Mouse (Mus musculus) erythroblast, adult 5-6 weeks (primary cell): Measurements from ENCODE around the gene Zdhhc20. TPM values are rescaled to one million over a fixed set of nuclear protein-coding genes. Genes with fewer than 3 reads are reported as not detected.
"Not testable (repeated sequence)": the region's sequence is repeated elsewhere in the genome, so short reads cannot be mapped to it uniquely, and the experiment has no call there.

Source experiments
- ATAC-seq: replicated peaks from 2 replicates; pipeline ENCODE4 v1.8.0; 2016; ENCODE audit warnings: moderate number of reproducible peaks, mild to moderate bottlenecking, moderate TSS enrichment, inconsistent platforms; ENCODE audit not compliant: poor library complexity, low FRiP score, severe bottlenecking
- total RNA-seq, 2 experiments: library from RNA; stranded (forward) in 1 of 2; stranded (reverse) in 1 of 2; fragments of 150-400 nt in 1 of 2; fragments of 200-764, 138-1000 nt in 1 of 2; gene quantifications; 2 replicates each; pipeline versions ENCODE4 v1.2.3 to v1.2.4; 2015 to 2017; ENCODE audit warnings: low replicate concordance in 2 of 2

The Zdhhc20 gene
- total RNA-seq (2015; ENCODE audit: low replicate concordance), result 11.3 and 12.5 TPM in 2 replicates
- total RNA-seq (2017; ENCODE audit: low replicate concordance), result 8.6 and 10.7 TPM in 2 replicates

DNA sequence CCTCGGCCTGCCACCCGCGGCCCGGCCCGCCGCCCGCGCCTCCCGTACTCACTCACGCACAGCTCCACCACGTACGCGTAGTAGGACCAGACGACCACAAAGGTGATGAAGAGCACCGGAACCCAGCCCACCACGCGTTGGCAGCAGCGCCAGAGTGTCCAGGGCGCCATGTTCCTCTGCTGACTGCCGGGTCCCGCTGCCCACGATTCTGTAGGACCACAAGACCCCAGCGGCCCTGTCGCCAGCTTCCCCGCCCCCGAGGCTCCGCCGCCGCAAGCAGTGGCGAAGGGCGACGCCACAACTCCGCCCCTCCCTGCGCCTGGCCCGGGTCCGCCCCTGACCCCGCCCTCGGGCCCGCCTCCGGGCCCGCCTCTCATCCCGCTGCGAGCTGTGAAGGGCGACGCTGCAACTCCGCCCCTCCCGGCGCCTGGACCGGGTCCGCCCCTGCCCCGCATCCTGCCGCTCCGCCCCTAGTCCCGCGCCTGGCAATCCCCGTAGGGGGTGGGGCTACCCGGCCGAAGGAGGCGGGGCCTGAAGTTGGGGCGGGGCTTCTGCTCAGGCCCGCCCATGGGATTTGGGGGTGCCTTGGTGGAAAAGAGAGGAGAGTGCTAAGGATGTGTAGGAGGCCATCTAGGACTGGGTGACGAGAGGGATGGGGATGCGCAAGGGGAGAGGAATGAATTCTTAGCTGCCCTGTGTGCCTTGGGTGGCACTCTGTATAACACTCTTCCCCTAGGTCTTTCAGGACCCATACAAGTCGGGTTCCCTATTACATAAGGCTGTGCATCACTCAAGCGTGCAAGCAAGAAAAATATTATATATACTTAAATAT, at the start of gene Zdhhc20:
TSS of gene Zdhhc20 (minus strand) at position 266 of the 832 bp plus-strand sequence.
- peak; percentile 97 for ATAC-seq

DNA sequence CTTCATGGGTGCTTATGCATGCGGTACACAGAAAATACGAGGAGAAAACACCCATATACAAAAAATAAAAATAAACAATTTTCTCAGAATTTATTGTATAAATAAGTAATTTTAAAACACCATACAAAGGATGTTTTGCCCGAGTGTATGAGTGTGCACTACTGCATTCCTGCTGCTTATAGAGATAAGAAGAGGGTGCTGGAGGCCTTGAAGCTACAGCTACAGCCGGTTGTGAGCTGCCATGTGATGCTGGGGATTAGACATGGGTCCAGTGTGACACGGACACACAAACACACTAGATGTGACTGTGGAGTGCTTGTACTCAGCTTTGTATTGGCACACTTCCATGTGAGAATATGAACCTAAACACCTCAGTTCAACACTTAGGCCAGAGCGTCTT, 47.2 kb upstream of the Zdhhc20 start:
- no peak for ATAC-seq

DNA sequence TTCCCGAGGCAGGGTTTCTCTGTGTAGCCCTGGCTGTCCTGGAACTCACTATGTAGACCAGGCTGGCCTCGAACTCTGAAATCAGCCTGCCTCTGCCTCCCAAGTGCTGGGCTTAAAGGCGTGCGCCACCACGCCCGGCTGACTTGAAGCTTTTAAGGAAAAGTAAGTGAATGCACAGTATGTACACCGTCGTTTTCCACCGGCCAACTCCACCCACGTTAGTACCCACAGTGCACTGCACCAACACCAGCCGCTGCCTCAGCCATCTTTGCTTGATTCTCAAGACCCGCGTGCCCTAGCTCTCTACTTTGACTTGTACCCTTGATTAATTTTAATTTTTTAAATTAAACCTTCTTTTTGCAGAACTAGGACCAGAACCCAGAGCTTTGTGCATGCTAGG, 44.6 kb upstream of the Zdhhc20 start:
- no peak for ATAC-seq

DNA sequence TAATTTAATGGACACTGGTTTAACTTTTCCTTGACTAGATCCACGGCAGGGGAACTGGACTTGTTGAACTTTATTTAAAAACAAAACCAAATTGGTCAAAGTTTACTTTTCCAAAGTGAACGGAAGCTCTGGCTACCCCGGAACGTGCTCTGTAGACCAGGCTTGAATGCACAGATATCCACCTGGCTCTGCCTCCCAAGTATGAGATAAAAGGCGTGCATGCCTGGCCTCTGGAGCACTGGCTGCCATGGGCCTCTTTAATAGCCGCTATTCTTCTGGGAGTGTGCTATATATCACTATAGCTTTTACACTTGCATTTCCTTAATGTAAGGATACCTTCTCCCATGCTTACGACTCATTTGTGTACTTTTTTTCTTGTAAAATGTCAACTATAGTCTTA, 43.5 kb upstream of the Zdhhc20 start:
- no peak for ATAC-seq

- ATAC-seq, result no peak; the same call in 1 of the 2 replicates
Observed at GRCm38 (mm10) chr14:57932881-57933443, 42.9 kb upstream of the Zdhhc20 start.

DNA sequence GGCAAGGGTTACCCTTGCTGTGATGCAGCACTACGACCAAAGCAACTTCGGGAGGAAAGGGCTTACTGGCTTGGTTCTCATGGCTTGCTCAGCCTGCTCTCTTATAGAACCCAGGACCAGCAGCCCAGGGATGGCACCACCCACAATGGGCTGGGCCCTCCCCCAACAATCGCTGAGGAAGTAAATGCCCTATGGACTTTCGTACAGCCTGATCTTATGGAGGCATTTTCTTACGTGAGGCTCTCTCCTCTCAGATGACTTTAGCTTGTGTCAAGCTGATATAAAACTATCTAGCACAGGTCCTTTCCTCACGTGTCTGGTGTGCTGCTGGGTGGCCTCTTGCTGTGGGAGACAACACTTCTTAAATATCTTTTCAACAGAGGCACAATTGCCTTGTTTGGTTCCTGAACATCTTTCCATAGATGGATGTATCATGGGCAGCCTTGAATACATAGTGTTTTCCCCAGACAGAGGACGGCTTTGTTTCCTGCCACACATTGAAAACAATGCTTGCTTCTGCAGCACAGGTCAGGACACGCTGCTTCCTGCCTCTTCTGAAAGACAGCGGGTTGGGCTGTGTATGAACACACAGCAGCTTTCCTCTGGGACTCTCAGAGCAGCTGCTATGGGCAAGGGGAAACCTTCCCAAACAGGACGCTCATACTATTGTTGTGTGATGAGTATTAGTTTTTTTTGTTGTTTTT, 31.5 kb upstream of the Zdhhc20 start:
- no peak for ATAC-seq

DNA sequence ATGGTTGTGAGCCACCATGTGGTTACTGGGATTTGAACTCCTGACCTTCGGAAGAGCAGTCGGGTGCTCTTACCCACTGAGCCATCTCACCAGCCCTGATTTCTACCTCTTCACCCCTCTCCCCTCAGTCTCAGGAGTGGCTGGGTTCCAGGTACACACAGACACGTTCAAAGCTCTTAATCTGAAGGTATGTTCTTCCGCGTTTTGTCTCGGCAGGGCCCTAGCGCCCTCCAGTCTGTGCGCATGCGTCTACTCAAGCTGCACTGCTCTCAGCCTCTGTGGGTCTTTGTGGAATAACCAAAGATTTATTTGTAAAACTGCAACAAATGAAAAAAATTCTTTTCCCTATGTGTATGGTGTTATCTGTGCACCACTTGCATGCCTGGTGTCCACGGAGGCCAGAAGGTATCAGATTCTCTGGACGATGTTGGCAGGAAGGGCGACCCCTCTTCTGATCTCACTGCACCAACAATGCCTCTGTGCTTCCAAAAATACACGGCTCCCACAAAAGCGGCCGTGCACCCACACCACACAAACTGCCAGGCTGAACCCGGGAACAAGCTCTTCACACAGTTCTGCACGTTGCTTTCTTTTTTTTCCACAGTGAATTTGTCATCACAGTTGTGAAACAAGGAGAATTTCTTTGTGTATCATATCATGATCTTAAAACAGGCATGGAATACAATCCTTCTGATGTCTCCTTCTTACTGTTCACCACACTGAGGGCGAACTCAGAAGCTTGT, 30.7 kb upstream of the Zdhhc20 start:
- ATAC-seq, result no peak

GRCm38 (mm10) chr14:57919148-57919875, 29.2 kb upstream of the Zdhhc20 start:
- no peak for ATAC-seq

- ATAC-seq, result no peak
Observed at GRCm38 (mm10) chr14:57915341-57915740, 25.3 kb upstream of the Zdhhc20 start.

DNA sequence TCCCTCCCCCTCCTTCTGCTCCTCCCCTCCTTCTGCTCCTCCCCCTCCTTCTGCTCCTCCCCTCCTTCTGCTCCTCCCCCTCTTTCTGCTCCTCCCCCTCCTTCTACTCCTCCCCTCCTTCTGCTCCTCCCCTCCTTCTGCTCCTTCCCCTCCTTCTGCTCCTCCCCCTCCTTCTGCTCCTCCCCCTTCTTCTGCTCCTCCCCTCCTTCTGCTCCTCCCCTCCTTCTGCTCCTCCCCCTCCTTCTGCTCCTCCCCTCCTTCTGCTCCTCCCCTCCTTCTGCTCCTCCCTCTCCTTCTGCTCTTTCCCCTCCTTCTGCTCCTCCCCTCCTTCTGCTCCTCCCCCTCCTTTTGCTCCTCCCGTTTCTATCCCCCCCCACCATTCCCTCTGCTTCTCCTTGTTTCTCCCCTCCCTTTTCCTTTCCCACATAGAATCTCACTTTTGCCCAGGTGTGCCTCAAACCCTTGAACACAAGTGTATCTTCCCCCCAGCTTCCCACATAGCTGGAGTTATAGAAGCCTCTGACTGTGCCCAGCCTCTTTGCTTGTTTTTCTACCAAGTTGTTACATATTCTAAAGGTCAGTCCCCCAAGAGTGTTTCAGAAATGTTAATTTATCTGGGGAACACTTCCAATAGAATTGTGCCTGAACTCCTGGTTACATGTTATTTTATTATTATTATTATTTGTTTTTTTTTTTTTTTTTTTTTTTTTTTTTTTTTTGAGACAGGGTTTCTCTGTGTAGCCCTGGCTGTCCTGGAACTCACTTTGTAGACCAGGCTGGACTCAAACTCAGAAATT, 22.3 kb upstream of the Zdhhc20 start:
- not testable (repeated sequence) for ATAC-seq

DNA sequence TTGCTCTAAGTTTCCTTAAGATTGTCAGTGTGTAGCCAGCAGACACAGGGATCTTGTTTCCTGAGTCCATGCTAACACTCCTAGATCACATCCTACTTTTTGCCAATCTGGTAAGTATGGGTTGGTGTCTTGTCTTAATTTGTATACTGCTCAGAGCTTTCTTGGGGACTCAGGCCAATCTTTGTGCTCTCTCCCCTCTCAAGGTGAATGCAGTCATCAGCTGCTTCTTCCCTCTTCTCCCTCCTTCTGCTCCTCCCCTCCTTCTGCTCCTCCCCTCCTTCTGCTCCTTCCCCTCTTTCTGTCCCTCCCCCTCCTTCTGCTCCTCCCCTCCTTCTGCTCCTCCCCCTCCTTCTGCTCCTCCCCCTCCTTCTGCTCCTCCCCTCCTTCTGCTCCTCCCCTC, 21.7 kb upstream of the Zdhhc20 start:
- not testable (repeated sequence) for ATAC-seq

- no peak for ATAC-seq
Observed at GRCm38 (mm10) chr14:57911316-57911715, 21.2 kb upstream of the Zdhhc20 start.

- peak; percentile 91 for ATAC-seq
Observed at GRCm38 (mm10) chr14:57910501-57911068, 20.5 kb upstream of the Zdhhc20 start.

DNA sequence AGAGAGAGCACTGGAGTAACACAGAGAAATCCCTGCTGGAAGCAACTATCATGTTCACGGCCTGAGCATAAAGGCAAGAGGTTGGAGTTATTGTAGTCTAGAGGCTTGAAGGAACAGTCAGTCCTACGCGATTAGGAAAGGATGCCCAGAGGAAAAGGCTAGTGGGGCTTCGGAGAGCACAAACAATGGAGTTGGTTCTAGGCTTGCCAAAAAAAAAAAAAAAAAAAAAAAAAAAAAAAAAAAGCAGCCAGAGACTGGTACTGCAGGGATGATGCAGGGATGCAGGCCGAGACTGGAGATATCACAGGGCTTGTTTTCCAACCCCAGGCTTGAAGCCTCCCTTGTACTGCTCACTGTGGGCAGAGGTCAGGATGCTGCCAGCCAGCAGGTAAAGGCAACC, 19.2 kb upstream of the Zdhhc20 start:
- ATAC-seq, result no peak

GRCm38 (mm10) chr14:57908431-57908830, 18.4 kb upstream of the Zdhhc20 start:
- no peak for ATAC-seq

DNA sequence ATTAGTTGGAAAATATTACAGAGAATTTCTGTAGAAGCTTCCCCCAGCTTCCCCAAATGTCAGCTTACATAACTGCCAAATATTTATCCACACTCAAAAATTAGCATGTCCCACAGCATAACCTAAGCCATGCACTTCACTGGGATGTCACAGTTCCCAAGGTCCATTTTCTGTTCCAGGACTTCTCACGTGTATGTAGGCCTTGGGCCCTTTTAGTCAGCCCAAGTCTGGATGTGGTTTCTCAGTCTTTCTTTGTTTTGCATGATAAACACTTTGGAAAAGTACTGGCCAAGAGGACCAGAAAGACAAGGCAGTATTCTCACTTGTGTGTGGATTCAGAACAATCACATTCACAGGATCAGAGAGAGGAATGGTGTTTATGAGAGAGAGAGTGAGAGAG, 11.9 kb upstream of the Zdhhc20 start:
- no peak for ATAC-seq

- no peak for ATAC-seq
Observed at GRCm38 (mm10) chr14:57896882-57897281, 6.8 kb upstream of the Zdhhc20 start.
